Mouse (Mus musculus) granulocyte monocyte progenitor cell, adult 5-6 weeks (primary cell): ENCODE data around the gene Glrx2. TPM values are rescaled to one million over a fixed set of nuclear protein-coding genes. Genes with fewer than 3 reads are reported as not detected.
"Not testable (repeated sequence)": the region's sequence is repeated elsewhere in the genome, so short reads cannot be mapped to it uniquely, and the experiment has no call there.

Experiments
- ATAC-seq: replicated peaks from 2 replicates; pipeline ENCODE4 v1.8.0; 2016; ENCODE audit warnings: mild to moderate bottlenecking, moderate TSS enrichment, inconsistent platforms; ENCODE audit not compliant: poor library complexity, severe bottlenecking
- total RNA-seq, 2 experiments: library from RNA; stranded (forward) in 1 of 2; stranded (reverse) in 1 of 2; fragments of 200-712, 200-1000 nt in 1 of 2; fragments of >200 nt in 1 of 2; fragmentation: Nextera tagmentation in 1 of 2; gene quantifications; 2 replicates each; pipeline ENCODE4 v1.2.3; 2014 to 2017

Glrx2 gene
- total RNA-seq (2014; fragmentation: Nextera tagmentation) (73.8 and 84.6 TPM in 2 replicates), total RNA-seq (2017) (15.8 and 25.8 TPM in 2 replicates)

- ATAC-seq: not testable (repeated sequence)
Observed at GRCm38 (mm10) chr1:143716038-143716437, at the start of gene Glrx2. TSS of gene Glrx2 (plus strand) at chr1:143716338.

- ATAC-seq: no peak
Observed at GRCm38 (mm10) chr1:143675734-143676361, 40.3 kb upstream of the Glrx2 start.

DNA sequence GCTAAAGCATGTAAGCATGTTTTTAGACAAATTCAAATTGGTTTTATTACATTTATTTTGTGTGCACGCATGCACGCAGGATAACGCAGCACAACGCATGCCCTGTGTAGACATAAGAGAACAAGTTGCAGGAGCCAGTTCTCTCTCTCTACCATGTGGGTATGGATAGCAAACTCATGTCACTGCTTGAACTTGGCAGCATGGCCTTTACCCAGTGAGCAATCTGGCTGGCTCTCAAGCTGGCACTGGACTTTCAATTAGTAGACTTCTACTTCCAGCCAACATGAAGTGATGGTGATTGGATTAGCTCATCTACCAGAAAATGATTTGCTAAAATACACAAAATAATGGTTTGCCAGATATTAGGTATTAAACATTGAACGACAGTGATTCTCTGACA lies 35.0 kb upstream of the Glrx2 start:
- no peak for ATAC-seq

DNA sequence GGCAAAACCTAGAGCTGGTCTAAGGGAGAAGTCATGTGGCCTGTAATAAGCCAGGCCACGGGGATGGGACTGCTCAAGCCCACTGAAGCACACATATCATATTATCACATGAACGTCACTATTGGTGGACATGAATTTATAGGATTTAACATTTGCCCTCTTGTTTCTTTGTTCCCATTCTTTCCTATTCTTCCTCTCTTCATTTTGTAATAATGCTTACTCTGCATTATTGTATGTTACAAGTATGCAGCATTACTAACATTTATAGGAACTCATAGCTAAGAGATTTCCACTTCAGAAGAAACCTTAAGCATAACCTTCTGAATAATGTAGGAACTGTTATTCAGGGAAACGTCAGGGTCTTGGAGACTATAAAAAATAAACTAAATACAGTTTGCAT lies 31.3 kb upstream of the Glrx2 start:
- ATAC-seq: no peak

GRCm38 (mm10) chr1:143701736-143702135 lies 14.4 kb upstream of the Glrx2 start:
- ATAC-seq: no peak; the same call in 1 of the 2 replicates

GRCm38 (mm10) chr1:143702141-143702740 lies 13.9 kb upstream of the Glrx2 start:
- peak; percentile 43 for ATAC-seq

GRCm38 (mm10) chr1:143702741-143703262 lies 13.3 kb upstream of the Glrx2 start, which contains the start of gene Cdc73:
TSS of gene Cdc73 (minus strand) at chr1:143702893.
- ATAC-seq: peak; percentile 91

DNA sequence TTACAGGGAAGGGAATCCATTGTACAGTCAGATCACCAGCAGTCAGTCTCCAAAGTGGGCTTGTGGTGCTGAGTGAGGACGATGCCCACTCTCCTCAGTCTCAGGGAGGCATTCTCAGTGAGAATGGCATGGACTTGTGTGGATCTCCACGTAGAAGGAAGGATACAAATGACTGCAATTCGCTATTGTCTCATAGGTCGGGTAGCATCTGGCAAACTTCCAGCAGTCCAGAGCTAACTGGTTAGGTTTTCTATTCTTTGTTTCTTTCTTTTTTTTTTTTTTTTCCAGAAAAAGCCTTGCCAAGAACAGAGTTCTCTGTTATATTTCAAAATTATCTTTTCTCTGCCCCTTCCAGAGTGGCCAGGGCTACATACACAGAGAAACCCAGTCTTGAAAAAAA lies 9.1 kb upstream of the Glrx2 start:
- no peak for ATAC-seq

GRCm38 (mm10) chr1:143708361-143708760 lies 7.8 kb upstream of the Glrx2 start:
- ATAC-seq: peak; percentile 94

DNA sequence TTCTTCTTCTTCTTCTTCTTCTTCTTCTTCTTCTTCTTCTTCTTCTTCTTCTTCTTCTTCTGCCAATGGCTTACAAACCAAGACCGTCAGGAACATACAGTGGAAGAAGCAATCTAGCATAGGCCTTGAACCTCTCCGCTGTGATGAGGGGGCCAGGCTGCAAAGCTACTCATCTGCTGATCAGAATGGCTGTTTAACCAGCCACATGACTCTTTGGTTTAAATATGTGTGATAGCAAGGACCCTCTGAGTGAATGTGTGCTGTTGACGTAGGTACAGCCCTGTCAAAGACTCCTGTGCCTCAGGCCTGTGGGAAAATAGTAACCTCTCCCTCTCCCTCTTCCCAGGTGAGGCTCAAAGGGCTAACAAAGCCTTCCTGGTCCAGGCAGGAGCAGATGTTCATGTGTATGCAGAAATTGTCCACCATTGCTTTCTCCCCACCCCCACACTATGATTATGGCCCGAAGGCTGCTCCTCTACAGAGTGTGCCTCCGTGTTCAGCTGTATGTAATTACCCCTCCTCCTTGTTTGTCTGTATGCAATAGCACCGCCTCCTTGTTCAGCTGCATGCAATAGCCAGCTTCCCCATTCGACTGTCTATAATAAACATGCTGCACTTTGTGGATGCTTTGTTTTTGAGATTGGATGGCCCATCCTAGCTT lies 6.0 kb upstream of the Glrx2 start:
- peak; percentile 91 for ATAC-seq

DNA sequence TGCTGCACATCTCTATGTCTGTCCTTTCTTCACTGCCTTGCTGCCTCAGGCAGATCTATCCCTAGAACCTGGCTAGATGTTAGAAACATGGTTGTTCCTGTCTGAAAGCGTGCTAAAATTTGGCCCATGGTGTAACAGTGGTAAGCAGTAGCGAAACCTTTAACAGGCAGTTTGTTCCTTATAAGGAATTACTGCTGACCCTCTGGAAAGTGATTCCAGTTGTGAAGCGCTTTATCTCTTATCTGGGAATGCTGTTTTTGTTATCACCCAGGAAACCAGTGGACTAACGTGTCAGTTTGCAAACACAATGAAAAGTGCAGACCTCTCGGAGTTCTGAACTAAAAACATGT lies 5.5 kb upstream of the Glrx2 start:
- ATAC-seq: peak; percentile 36

DNA sequence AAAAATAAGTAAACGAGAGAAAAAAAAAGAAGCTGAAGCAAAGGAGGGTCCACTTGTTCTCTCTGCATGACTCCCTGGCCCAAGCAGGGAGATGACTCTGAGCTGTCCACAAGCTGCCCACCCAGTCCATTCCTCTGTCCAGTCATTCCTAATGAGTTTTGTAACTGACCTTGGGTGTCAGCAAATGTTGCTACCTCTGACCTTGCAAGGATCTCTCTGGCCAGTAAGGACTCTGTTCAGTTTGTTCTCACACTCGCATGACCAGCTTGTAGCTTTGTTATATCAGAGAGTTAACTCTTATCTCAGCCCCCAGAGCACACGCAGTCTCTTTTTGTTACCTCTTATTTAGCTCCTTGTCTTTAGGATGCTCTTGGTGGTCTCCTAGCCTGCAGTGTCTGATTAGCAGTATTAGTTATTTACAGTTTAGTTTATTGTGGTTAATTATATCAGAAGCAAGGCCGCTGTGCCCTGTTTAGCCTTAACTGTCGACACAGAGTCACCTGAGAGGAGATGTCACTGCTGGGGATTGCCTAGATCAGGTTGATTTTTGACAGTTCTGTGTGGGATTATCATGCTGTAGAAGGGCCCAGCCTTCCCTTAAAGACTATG lies 8.4 kb downstream of the Glrx2 start:
- no peak for ATAC-seq

GRCm38 (mm10) chr1:143727701-143728445 lies 11.7 kb downstream of the Glrx2 start:
- no peak for ATAC-seq

GRCm38 (mm10) chr1:143730899-143731298 lies 14.8 kb downstream of the Glrx2 start:
- ATAC-seq: peak; percentile 95

DNA sequence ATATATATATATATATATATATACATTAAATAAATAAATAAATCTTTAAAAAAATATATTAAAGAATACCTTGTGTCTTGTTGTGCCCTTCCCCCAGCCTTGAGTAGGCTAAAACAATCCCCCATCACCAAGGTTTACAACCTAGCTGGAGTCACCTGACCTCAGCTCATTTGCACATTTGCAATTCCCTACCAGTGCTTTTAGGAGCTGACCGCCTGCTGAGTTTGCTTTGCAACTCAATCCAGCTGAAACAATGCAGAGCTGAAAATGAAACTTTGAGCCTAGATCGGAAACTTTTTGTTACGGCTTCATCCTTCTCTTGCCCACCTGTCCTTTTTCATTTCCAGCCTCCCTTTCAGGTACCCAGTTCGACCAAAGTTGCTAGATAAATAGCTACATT lies 15.6 kb downstream of the Glrx2 start:
- ATAC-seq: no peak

GRCm38 (mm10) chr1:143733914-143734410 lies 17.8 kb downstream of the Glrx2 start:
- ATAC-seq: no peak

DNA sequence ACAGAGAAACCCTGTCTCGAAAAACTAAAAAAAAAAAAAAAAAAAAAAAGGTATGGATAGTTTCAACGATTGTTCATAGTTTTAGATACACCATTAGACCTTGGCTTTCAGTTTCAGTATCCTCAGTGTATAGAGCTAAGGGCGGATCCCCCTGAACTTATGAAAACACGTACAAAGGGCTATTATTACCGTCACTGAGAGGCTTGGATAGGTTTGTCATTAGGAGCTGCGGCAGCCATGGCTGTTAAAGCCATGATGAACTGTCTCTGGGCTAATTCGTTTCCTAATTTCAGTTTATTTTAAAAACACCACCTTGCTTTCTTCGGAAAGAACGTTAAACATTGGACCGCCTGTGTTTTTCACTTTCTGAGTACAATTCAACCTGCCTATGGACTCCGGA lies 22.7 kb downstream of the Glrx2 start:
- ATAC-seq: peak; percentile 50

GRCm38 (mm10) chr1:143739361-143740350 lies 23.5 kb downstream of the Glrx2 start:
- peak; percentile 85 for ATAC-seq

DNA sequence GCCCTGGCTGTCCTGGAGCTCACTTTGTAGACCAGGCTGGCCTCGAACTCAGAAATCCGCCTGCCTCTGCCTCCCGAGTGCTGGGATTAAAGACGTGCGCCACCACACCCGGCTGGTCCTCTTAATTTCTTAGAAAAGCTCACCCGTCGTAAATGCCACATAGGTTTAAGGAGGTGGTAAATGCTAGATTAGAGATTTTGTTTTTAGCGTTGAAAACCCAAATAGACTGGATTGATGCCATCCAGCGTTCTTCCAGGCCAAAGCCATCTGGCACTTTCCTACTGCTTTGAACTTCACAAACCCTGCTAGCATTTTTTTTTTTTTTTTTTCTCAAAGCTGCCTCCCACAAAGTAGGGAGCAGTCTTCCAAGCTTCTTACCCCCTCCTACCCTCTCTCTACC lies 24.4 kb downstream of the Glrx2 start:
- no peak for ATAC-seq
